Mouse (Mus musculus): ENCODE data around the gene Naa38. TPM values are rescaled to one million over a fixed set of nuclear protein-coding genes. Genes with fewer than 3 reads are reported as not detected.
A peak's percentile ranks its signal among the peaks of the same experiment; 100 is the strongest.

Naa38 gene
- total and polyA plus RNA-seq, 2 experiments from 2014 or later, result 99.0 to 162 TPM

DNA sequence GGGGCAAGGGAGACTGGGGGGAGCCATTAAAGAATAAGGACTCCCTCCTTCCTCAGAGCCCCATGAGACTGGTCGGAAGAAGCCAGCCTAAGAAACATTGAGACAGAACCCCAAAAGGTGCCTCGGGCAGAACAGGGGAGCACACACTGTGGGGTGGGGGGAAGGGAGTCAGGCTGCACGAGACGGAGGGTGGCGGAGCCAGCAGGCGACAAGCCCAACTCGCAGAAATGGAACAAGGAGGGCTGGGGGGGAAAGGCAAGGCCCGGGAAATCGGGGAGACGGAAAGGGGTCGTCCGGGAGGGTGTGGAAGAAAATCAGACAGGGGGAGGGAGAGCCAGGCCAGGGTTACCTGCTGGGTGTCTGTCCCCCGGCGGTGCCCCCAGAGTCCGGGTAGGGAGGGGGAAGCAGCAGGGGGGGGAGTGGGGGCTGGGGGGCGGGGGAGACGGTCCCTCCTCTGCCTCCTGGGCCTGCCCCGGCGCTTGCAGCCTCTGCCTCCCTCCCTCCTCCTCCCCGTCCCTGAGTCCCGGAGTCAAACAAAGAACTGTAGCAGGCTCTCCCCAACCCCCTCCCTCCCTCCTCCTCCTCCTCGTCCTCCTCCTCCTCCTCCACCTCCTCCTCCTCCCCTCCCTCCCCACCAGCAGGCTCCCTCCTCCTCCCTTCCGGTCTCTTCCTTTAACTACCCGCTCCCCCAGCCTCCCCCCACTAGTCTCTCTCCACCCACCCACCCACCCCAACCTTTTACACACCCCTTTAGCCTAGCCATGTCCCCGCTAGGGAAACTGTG is 20.6 kb downstream of the Naa38 start:
- peaks cover 46% of the 10 kb centered on the region for H3K4me1 ChIP-seq (ENCODE audit: insufficient read depth, low read length)
- ATAC-seq, result peak; percentile 8; the same call in 1 of the 2 replicates
- under 1% methylated on average over 14 of the region's 25 CpGs for WGBS

GRCm38 (mm10) chr11:69416509-69416908 is 21.2 kb downstream of the Naa38 start:
- no peaks in the 10 kb centered on the region for H3K27me3 ChIP-seq (ENCODE audit: insufficient read depth, low read length)
- H3K4me3 ChIP-seq (ENCODE audit: low read length), result peak overlapping the region; percentile 67
- 1% methylated on average over 4 of the region's 4 CpGs for WGBS
- peak overlapping the region; percentile 98 for H3K4me2 ChIP-seq (ENCODE audit: low read depth, low read length)
- H3K9me3 ChIP-seq (ENCODE audit: low read length), result no peaks in the 10 kb centered on the region
- peak overlapping the region; percentile 99 for H3K27ac ChIP-seq
- no peak for DNase-seq (ENCODE audit: low spot score)
- TF ChIP-seq CTCF (IDR thresholded peaks at IDR 0.05; ENCODE audit: low read depth), result no peak
- no peaks in the 10 kb centered on the region for H3K36me3 ChIP-seq (ENCODE audit: insufficient read depth, low read length)
- peaks cover 46% of the 10 kb centered on the region for H3K4me1 ChIP-seq (ENCODE audit: insufficient read depth, low read length)
- no peak for ATAC-seq
- H3K9ac ChIP-seq (replicated peaks; ENCODE audit: low read length), result peak overlapping the region; percentile 62

More for the DNA sequence above, 20.6 kb downstream of the Naa38 start:
- peak overlapping the region; percentile 67 for H3K4me3 ChIP-seq (ENCODE audit: low read length)
- H3K36me3 ChIP-seq (ENCODE audit: insufficient read depth, low read length), result no peaks in the 10 kb centered on the region
- TF ChIP-seq CTCF (IDR thresholded peaks at IDR 0.05; ENCODE audit: low read depth), result no peak
- peak overlapping the region; percentile 88 for H3K9ac ChIP-seq (replicated peaks; ENCODE audit: low read length)
- DNase-seq (ENCODE audit: low spot score), result peak; percentile 80
- H3K9me3 ChIP-seq (ENCODE audit: low read length), result no peaks in the 10 kb centered on the region
- H3K27me3 ChIP-seq (ENCODE audit: insufficient read depth, low read length), result no peaks in the 10 kb centered on the region
- H3K27ac ChIP-seq, result peak overlapping the region; percentile 99
- peak overlapping the region; percentile 98 for H3K4me2 ChIP-seq (ENCODE audit: low read depth, low read length)

- Histone ChIP-seq H3K27me3 (ENCODE audit: insufficient read depth, low read length) (no peaks in the 10 kb centered on the region), H3K9ac (replicated peaks; ENCODE audit: low read length) (peak overlapping the region; percentile 62), H3K4me2 (ENCODE audit: low read depth, low read length) (peak overlapping the region; percentile 98), H3K9me3 (ENCODE audit: low read length) (no peaks in the 10 kb centered on the region), H3K4me3 (ENCODE audit: low read length) (peak overlapping the region; percentile 67), H3K27ac (peak overlapping the region; percentile 99), H3K36me3 (ENCODE audit: insufficient read depth, low read length) (no peaks in the 10 kb centered on the region), H3K4me1 (ENCODE audit: insufficient read depth, low read length) (peaks cover 46% of the 10 kb centered on the region)
- TF ChIP-seq CTCF (IDR thresholded peaks at IDR 0.05; ENCODE audit: low read depth), result no peak
- 6% methylated on average over 8 of the region's 8 CpGs for WGBS
- ATAC-seq (no peak), DNase-seq (ENCODE audit: low spot score) (peak; percentile 11)
Observed at GRCm38 (mm10) chr11:69416921-69417448, 21.7 kb downstream of the Naa38 start.

DNA sequence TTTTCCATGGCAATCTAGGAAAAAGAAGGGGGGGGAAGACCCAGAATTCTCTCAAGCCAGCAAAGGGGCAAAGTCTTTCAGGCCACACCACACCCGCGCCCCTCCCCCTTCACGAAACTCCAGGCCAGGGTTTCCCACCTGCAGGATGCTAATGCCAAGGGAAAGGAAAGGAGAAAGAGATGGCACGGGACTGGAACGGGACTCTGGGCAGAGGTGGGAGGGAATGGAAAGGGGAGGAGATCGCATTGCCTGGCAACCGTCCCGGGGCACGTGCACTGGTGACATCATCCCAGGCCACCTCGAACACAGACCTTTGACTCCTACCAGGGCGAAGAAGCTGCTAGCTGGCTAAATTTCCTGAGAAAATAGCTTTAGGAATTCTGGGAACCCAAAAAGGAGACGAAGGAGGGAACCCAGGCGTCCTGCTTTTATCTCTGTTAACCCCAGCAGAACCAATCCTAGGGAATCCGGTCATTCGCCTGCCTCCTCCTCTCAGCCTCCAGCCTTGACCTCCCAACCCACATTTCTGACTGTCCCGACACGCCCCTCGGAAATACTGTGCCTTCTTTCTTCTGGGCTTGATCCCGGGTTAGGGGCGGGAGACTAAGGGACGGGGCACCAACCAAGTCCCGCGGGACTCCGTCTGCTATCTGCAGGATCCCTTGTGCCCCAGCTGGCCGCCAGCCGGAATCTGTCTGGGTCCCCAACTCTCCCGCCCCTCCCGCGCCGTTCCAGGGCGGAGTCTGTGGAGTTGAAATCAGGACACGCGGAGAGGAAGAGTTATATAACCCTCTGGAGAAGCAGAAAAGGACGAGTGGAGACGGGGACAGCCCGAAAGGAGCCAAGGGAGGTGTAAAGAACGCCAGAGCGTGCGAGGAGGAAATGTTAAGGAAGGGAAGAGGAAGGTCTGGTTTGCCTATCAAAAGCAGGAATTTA is 22.4 kb downstream of the Naa38 start:
- Histone ChIP-seq H3K4me3 (ENCODE audit: low read length) (peak overlapping the region; percentile 67), H3K4me1 (ENCODE audit: insufficient read depth, low read length) (peaks cover 39% of the 10 kb centered on the region), H3K27ac (peak overlapping the region; percentile 99), H3K36me3 (ENCODE audit: insufficient read depth, low read length) (no peaks in the 10 kb centered on the region), H3K9ac (replicated peaks; ENCODE audit: low read length) (peak overlapping the region; percentile 62), H3K27me3 (ENCODE audit: insufficient read depth, low read length) (peaks cover 3% of the 10 kb centered on the region), H3K4me2 (ENCODE audit: low read depth, low read length) (peak overlapping the region; percentile 98), H3K9me3 (ENCODE audit: low read length) (no peaks in the 10 kb centered on the region)
- WGBS, result under 1% methylated on average over 39 of the region's 39 CpGs
- TF ChIP-seq CTCF (IDR thresholded peaks at IDR 0.05; ENCODE audit: low read depth), result no peak
- ATAC-seq, result peak; percentile 59
- peak; percentile 96 for DNase-seq (ENCODE audit: low spot score)

GRCm38 (mm10) chr11:69418481-69419442 is 23.5 kb downstream of the Naa38 start:
- WGBS, result under 1% methylated on average over 44 of the region's 45 CpGs
- peak; percentile 2; the same call in 1 of the 2 replicates for TF ChIP-seq CTCF (IDR thresholded peaks at IDR 0.05; ENCODE audit: low read depth)
- Histone ChIP-seq H3K36me3 (ENCODE audit: insufficient read depth, low read length) (no peaks in the 10 kb centered on the region), H3K4me3 (ENCODE audit: low read length) (peak overlapping the region; percentile 67), H3K4me2 (ENCODE audit: low read depth, low read length) (peak overlapping the region; percentile 98), H3K9ac (replicated peaks; ENCODE audit: low read length) (peak overlapping the region; percentile 62), H3K4me1 (ENCODE audit: insufficient read depth, low read length) (peaks cover 28% of the 10 kb centered on the region), H3K27ac (peak overlapping the region; percentile 99), H3K27me3 (ENCODE audit: insufficient read depth, low read length) (peaks cover 7% of the 10 kb centered on the region), H3K9me3 (ENCODE audit: low read length) (no peaks in the 10 kb centered on the region)
- ATAC-seq (peak; percentile 94), DNase-seq (ENCODE audit: low spot score) (peak; percentile 97)
